Mouse (Mus musculus) bone marrow macrophage, adult 2 months (primary cell): ENCODE measurements around the gene Tpm3.

ENCODE experiments used
- CTCF ChIP-seq: IDR thresholded peaks from 2 replicates; pipeline ENCODE4 v1.5.1; 2012; ENCODE audit warnings: low read depth, mild to moderate bottlenecking, low read length, moderate library complexity
- POLR2A ChIP-seq: IDR thresholded peaks from 2 replicates; pipeline ENCODE4 v1.6.1; 2012; ENCODE audit warnings: mild to moderate bottlenecking, low read depth, low read length, borderline replicate concordance

GRCm38 (mm10) chr3:90134483-90134882, 62.0 kb downstream of the Tpm3 start:
- TF ChIP-seq CTCF (no peak), POLR2A (no peak)
